Comparison of ENCODE assay signal across 8 mouse cellular contexts in genomic region chr2:34944761-34945160, GRCm38 (mm10). TPM values are rescaled to one million over a fixed set of nuclear protein-coding genes. Genes with fewer than 3 reads are reported as not detected.
DNase-seq lines count a peak whose midpoint lies in the region; ATAC-seq lines count a peak whose summit lies in the region.

No protein-coding gene starts in this region.

- H3K36me3 ChIP-seq in embryonic facial prominence, embryonic 14.5 days (ENCODE audit: control insufficient read depth, insufficient read depth, low read length) = no peaks in the 10 kb centered on the region

- H3K27ac ChIP-seq in embryonic facial prominence, embryonic 14.5 days (replicated peaks; ENCODE audit: low read depth, low read length) = no peak overlapping the region

- H3K27me3 ChIP-seq in embryonic facial prominence, embryonic 14.5 days (replicated peaks; ENCODE audit: control insufficient read depth, insufficient read depth, low read length) = 0 out of 2 replicates have a peak, but pooled peaks cover 4% of the 10 kb centered on the region

- H3K9me3 ChIP-seq in embryonic facial prominence, embryonic 14.5 days (ENCODE audit: control insufficient read depth, low read length) = no peaks in the 10 kb centered on the region

- WGBS in embryonic facial prominence, embryonic 14.5 days = 24% methylated on average over 8 of the region's 8 CpGs

- peaks cover 6% of the 10 kb centered on the region; the same call in 1 of the 2 replicates for H3K4me1 ChIP-seq in embryonic facial prominence, embryonic 14.5 days (ENCODE audit: control insufficient read depth, insufficient read depth, low read length)

- H3K4me2 ChIP-seq in embryonic facial prominence, embryonic 14.5 days (ENCODE audit: low read depth, low read length) = no peak overlapping the region

- ATAC-seq in embryonic facial prominence, embryonic 14.5 days (ENCODE audit: low read depth) = 0 out of 2 replicates have a peak, but pooled peaks have one; percentile 42
- peak; percentile 89 for ATAC-seq in inflammation-experienced regulatory T-cells, adult 6 months

- H3K4me3 ChIP-seq in embryonic facial prominence, embryonic 14.5 days (ENCODE audit: low read depth, low read length) = no peak overlapping the region

- H3K9ac ChIP-seq in embryonic facial prominence, embryonic 14.5 days (ENCODE audit: low read depth, low read length) = no peak overlapping the region

- peak; percentile 40 for DNase-seq in right cerebral cortex, postnatal 14 days
- no peak for DNase-seq in right cerebral cortex, postnatal 4 days
- DNase-seq in embryonic facial prominence, embryonic 14.5 days (ENCODE audit: low spot score) = no peak
- peak; percentile 79 for DNase-seq in lung, postnatal 14 days
- peak; percentile 82 to 86 for DNase-seq in thymus, adult 18-20 months
- no peak for DNase-seq in frontal cortex, postnatal 36 days (ENCODE audit: low spot score in 2 of 2)
- no peak for DNase-seq in left cerebral cortex, adult 11 months (ENCODE audit: low spot score)

RNA-seq across cellular contexts. Expression of gene Traf1, which starts 16.8 kb away (rescaled TPM):
- polyA plus RNA-seq in embryonic facial prominence, embryonic 14.5 days (2014; fragmentation: Nextera tagmentation; extraction: Ambion mirVana) = 3.9 and 5.7 TPM in 2 replicates
- polyA plus RNA-seq in inflammation-experienced regulatory T-cells, adult 6 months (2017; shearing (Covaris generic)) = 100 to 1,000 TPM; 240 to 310 (median 304) TPM

RNA-seq across cellular contexts. Expression of gene Phf19, which starts 30.9 kb away (rescaled TPM):
- polyA plus RNA-seq in embryonic facial prominence, embryonic 14.5 days (2014; fragmentation: Nextera tagmentation; extraction: Ambion mirVana) = 10.8 and 12.2 TPM in 2 replicates
- polyA plus RNA-seq in inflammation-experienced regulatory T-cells, adult 6 months (2017; shearing (Covaris generic)) = 1 to 10 TPM; 1.1 to 3.9 (median 1.2) TPM

Comparison
In these comparisons a context has a peak if more than half of its experiments do, and no peak if none do; other contexts are left out.
1. DNase-seq: peak in right cerebral cortex, postnatal 14 days (single experiment), lung, postnatal 14 days (single experiment) and thymus, adult 18-20 months (2 of 2); none in right cerebral cortex, postnatal 4 days (single experiment), embryonic facial prominence, embryonic 14.5 days (single experiment), frontal cortex, postnatal 36 days (0 of 2) and left cerebral cortex, adult 11 months (single experiment).
2. RNA of gene Traf1, which starts 16.8 kb away (polyA plus RNA-seq): 240 to 310 TPM in inflammation-experienced regulatory T-cells, adult 6 months; 3.9 to 5.7 TPM in embryonic facial prominence, embryonic 14.5 days; every median in the first group is over 10 times any median in the second.